24 mouse cellular contexts compared by ENCODE assay signal in genomic region chr2:53131567-53131966, GRCm38 (mm10). TPM values are rescaled to one million over a fixed set of nuclear protein-coding genes. Genes with fewer than 3 reads are reported as not detected.
DNase-seq lines count a peak whose midpoint lies in the region; ATAC-seq and TF ChIP-seq lines count a peak whose summit lies in the region.
"Had no signal": no experiment of that assay in that cellular context is flagged by ENCODE, and none has a peak within 500 bp of the region (broad histone marks: within the 10 kb centered on the region; RNA-seq: fewer than 3 reads in every experiment).

No protein-coding gene starts in this region.

- no peak overlapping the region for H3K9ac ChIP-seq in midbrain, postnatal 0 days (replicated peaks; ENCODE audit: low read length, poor library complexity, severe bottlenecking)
- no peak overlapping the region for H3K9ac ChIP-seq in midbrain, embryonic 15.5 days
- H3K9ac ChIP-seq: forebrain, embryonic 15.5 days; heart, embryonic 13.5 days; hindbrain, embryonic 15.5 days; limb, embryonic 15.5 days; liver, embryonic 13.5 days; midbrain, embryonic 13.5 days; neural tube, embryonic 15.5 days had no signal

- DNase-seq in cerebellum, adult 18-20 months = peak; percentile 47 to 52
- no peak for DNase-seq in cerebellum, adult 11-12 months
- peak; percentile 45 for DNase-seq in midbrain, postnatal 0 days (ENCODE audit: low spot score)
- peak; percentile 70 to 71 for DNase-seq in cerebellum, postnatal 14 days
- DNase-seq in frontal cortex, postnatal 25 days (ENCODE audit: low spot score in 2 of 2) = no peak
- DNase-seq in kidney, postnatal 25 days = no peak
- DNase-seq: adrenal gland, postnatal 25 days; heart, postnatal 10 days; kidney, adult 18-20 months; kidney, postnatal 4 days; liver, embryonic 13.5 days; lung, adult 18-20 months; lung, postnatal 4 days; retina, postnatal 1 day; right cerebral cortex, postnatal 14 days had no signal

- H3K27ac ChIP-seq in midbrain, postnatal 0 days (ENCODE audit: low read depth, low read length) = no peak overlapping the region
- H3K27ac ChIP-seq in midbrain, embryonic 15.5 days = no peak overlapping the region
- H3K27ac ChIP-seq: forebrain, embryonic 15.5 days; heart, embryonic 13.5 days; hindbrain, embryonic 15.5 days; limb, embryonic 10.5 days; limb, embryonic 15.5 days; liver, embryonic 13.5 days; midbrain, embryonic 13.5 days; neural tube, embryonic 15.5 days had no signal

- H3K36me3 ChIP-seq in midbrain, postnatal 0 days (ENCODE audit: insufficient read depth, low read length) = peaks cover 10% of the 10 kb centered on the region
- H3K36me3 ChIP-seq in midbrain, embryonic 15.5 days (replicated peaks) = peaks cover 19% of the 10 kb centered on the region; the same call in 1 of the 2 replicates

- H3K27me3 ChIP-seq in midbrain, postnatal 0 days (ENCODE audit: insufficient read depth, low read length) = no peaks in the 10 kb centered on the region
- no peaks in the 10 kb centered on the region for H3K27me3 ChIP-seq in midbrain, embryonic 15.5 days (replicated peaks)
- H3K27me3 ChIP-seq: forebrain, embryonic 15.5 days; heart, embryonic 13.5 days; hindbrain, embryonic 15.5 days; limb, embryonic 15.5 days; liver, embryonic 13.5 days; midbrain, embryonic 13.5 days; neural tube, embryonic 15.5 days had no signal

- no peak overlapping the region for H3K4me2 ChIP-seq in midbrain, postnatal 0 days (ENCODE audit: low read depth, low read length, poor library complexity, severe bottlenecking)
- H3K4me2 ChIP-seq in midbrain, embryonic 15.5 days = no peak overlapping the region
- H3K4me2 ChIP-seq: forebrain, embryonic 15.5 days; heart, embryonic 13.5 days; hindbrain, embryonic 15.5 days; limb, embryonic 15.5 days; liver, embryonic 13.5 days; midbrain, embryonic 13.5 days; neural tube, embryonic 15.5 days had no signal

- 80% methylated on average over 9 of the region's 9 CpGs for WGBS in midbrain, postnatal 0 days
- WGBS in midbrain, embryonic 15.5 days = 91% methylated on average over 9 of the region's 9 CpGs

- no peak for TF ChIP-seq CTCF in midbrain, postnatal 0 days (IDR thresholded peaks at IDR 0.05)

- no peaks in the 10 kb centered on the region for H3K4me1 ChIP-seq in midbrain, postnatal 0 days (ENCODE audit: insufficient read depth, low read length)
- no peaks in the 10 kb centered on the region for H3K4me1 ChIP-seq in midbrain, embryonic 15.5 days
- H3K4me1 ChIP-seq: forebrain, embryonic 15.5 days; heart, embryonic 13.5 days; hindbrain, embryonic 15.5 days; limb, embryonic 10.5 days; limb, embryonic 15.5 days; liver, embryonic 13.5 days; midbrain, embryonic 13.5 days; neural tube, embryonic 15.5 days had no signal

- H3K4me3 ChIP-seq in midbrain, postnatal 0 days (ENCODE audit: low read depth, low read length) = no peak overlapping the region
- no peak overlapping the region for H3K4me3 ChIP-seq in midbrain, embryonic 15.5 days
- H3K4me3 ChIP-seq: forebrain, embryonic 15.5 days; heart, embryonic 13.5 days; hindbrain, embryonic 15.5 days; limb, embryonic 10.5 days; limb, embryonic 15.5 days; liver, embryonic 13.5 days; midbrain, embryonic 13.5 days; neural tube, embryonic 15.5 days had no signal

- no peaks in the 10 kb centered on the region for H3K9me3 ChIP-seq in midbrain, postnatal 0 days (ENCODE audit: low read length)
- no peaks in the 10 kb centered on the region for H3K9me3 ChIP-seq in midbrain, embryonic 15.5 days
- H3K9me3 ChIP-seq: forebrain, embryonic 15.5 days; heart, embryonic 13.5 days; hindbrain, embryonic 15.5 days; limb, embryonic 10.5 days; limb, embryonic 15.5 days; liver, embryonic 13.5 days; midbrain, embryonic 13.5 days; neural tube, embryonic 15.5 days had no signal

- ATAC-seq in midbrain, postnatal 0 days (ENCODE audit: low FRiP score) = no peak
- ATAC-seq in midbrain, embryonic 15.5 days (replicated peaks) = no peak
- ATAC-seq: forebrain, embryonic 15.5 days; lung, postnatal 0 days; midbrain, embryonic 13.5 days had no signal

RNA-seq across cellular contexts. Expression of gene Prpf40a, which starts 59.5 kb away (rescaled TPM):
- 34.3 and 45.1 TPM in 2 replicates for total RNA-seq in midbrain, postnatal 0 days (2014; rRNA removed)
- 76.9 and 92.9 TPM in 2 replicates for polyA plus RNA-seq in midbrain, postnatal 0 days (2015; fragmentation: Nextera tagmentation; extraction: Ambion mirVana)
- polyA plus RNA-seq in midbrain, embryonic 15.5 days (2015; fragmentation: Nextera tagmentation; extraction: Ambion mirVana) = 95.7 and 101 TPM in 2 replicates

RNA-seq across cellular contexts. Expression of gene Arl6ip6, which starts 60.0 kb away (rescaled TPM):
- total RNA-seq in midbrain, postnatal 0 days (2014; rRNA removed) = 20.3 and 23.7 TPM in 2 replicates
- polyA plus RNA-seq in midbrain, postnatal 0 days (2015; fragmentation: Nextera tagmentation; extraction: Ambion mirVana) = 15.6 and 16.0 TPM in 2 replicates
- polyA plus RNA-seq in midbrain, embryonic 15.5 days (2015; fragmentation: Nextera tagmentation; extraction: Ambion mirVana) = 30.4 and 30.6 TPM in 2 replicates

Comparison
In these comparisons a context has a peak if more than half of its experiments do, and no peak if none do; other contexts are left out.
1. DNase-seq: peak in cerebellum, adult 18-20 months (2 of 2), midbrain, postnatal 0 days (single experiment) and cerebellum, postnatal 14 days (2 of 2); none in cerebellum, adult 11-12 months (single experiment), frontal cortex, postnatal 25 days (0 of 2) and kidney, postnatal 25 days (0 of 2).